In the genomic region with DNA sequence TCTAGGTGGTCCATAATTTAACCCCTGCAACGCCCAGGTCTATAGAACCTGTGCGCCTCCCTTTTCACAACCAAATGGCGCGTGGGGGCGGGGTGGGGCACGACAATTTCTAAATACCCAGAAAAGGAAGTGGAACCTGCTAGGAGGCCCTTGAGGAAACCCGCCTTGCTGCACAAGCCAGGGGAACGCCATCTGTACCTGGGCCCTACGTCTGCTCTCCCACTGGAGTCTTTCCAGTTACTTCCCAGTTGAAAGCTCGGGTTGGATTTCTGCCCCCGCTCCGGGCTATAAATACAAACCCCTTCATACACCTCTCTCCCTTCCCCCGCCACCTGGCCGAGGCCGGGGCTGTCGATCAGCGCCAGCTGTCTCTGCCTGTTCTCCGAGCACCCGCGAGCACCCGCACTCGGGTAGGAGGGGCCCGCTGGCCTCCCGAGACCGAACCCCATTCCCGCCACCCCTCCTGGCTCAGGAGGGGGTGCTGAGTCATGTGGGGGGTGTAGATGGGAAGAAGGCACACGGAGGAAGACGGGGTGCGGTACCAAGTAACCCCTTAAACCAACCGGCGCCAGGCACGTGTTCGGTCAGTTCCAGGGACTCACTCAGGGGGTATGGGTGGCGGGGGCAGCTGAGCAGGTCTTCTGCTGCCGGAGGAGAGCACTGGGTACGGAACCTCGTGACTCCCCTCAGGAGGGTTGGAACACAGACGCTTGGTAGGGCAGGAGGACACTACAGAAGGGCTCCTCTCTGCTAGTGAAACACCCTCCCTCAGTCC, we compare ENCODE assay signal across 8 mouse cellular contexts. TPM values are rescaled to one million over a fixed set of nuclear protein-coding genes. Genes with fewer than 3 reads are reported as not detected.
A peak's percentile ranks its signal among the peaks of the same experiment; 100 is the strongest.
DNase-seq lines count a peak whose midpoint lies in the region; ATAC-seq and TF ChIP-seq lines count a peak whose summit lies in the region.

No protein-coding gene starts in this region.

- peak overlapping the region; percentile 81 for H3K4me2 ChIP-seq in embryonic facial prominence, embryonic 11.5 days (ENCODE audit: low read depth, low read length)
- peak overlapping the region; percentile 99 for H3K4me2 ChIP-seq in limb, embryonic 14.5 days (replicated peaks; ENCODE audit: low read depth, low read length, severe bottlenecking)
- peak overlapping the region; percentile 97 for H3K4me2 ChIP-seq in midbrain, embryonic 14.5 days (ENCODE audit: low read length)

- no peaks in the 10 kb centered on the region for H3K9me3 ChIP-seq in embryonic facial prominence, embryonic 11.5 days (replicated peaks; ENCODE audit: control insufficient read depth, low read length)
- H3K9me3 ChIP-seq in limb, embryonic 14.5 days (ENCODE audit: control insufficient read depth, low read length) = no peaks in the 10 kb centered on the region
- H3K9me3 ChIP-seq in midbrain, embryonic 14.5 days (ENCODE audit: control insufficient read depth, low read length) = no peaks in the 10 kb centered on the region

- WGBS in embryonic facial prominence, embryonic 11.5 days = under 1% methylated on average over 38 of the region's 38 CpGs
- WGBS in kidney, adult 2 months = 1% methylated on average over 38 of the region's 38 CpGs
- WGBS in limb, embryonic 14.5 days = under 1% methylated on average over 37 of the region's 38 CpGs
- 2% methylated on average over 38 of the region's 38 CpGs for whole genome bisulfite sequencing in midbrain, embryonic 14.5 days

- H3K27me3 ChIP-seq in embryonic facial prominence, embryonic 11.5 days (ENCODE audit: control insufficient read depth, insufficient read depth, low read length) = peaks cover 34% of the 10 kb centered on the region
- H3K27me3 ChIP-seq in kidney, adult 2 months (replicated peaks; ENCODE audit: control insufficient read depth, insufficient read depth, low read length) = no peaks in the 10 kb centered on the region
- peaks cover 32% of the 10 kb centered on the region for H3K27me3 ChIP-seq in limb, embryonic 14.5 days (ENCODE audit: control insufficient read depth, insufficient read depth, low read length)
- peaks cover 46% of the 10 kb centered on the region for H3K27me3 ChIP-seq in midbrain, embryonic 14.5 days (ENCODE audit: control insufficient read depth, insufficient read depth, low read length)
- H3K27me3 ChIP-seq in splenic B cell, adult 2 months (ENCODE audit: control insufficient read depth, insufficient read depth, low read length, poor library complexity, severe bottlenecking) = no peaks in the 10 kb centered on the region

- H3K4me1 ChIP-seq in embryonic facial prominence, embryonic 11.5 days (ENCODE audit: control insufficient read depth, insufficient read depth, low read length) = peaks cover 3% of the 10 kb centered on the region
- peaks cover 28% of the 10 kb centered on the region for H3K4me1 ChIP-seq in kidney, adult 2 months (ENCODE audit: control insufficient read depth, insufficient read depth, low read length)
- H3K4me1 ChIP-seq in limb, embryonic 14.5 days (ENCODE audit: control insufficient read depth, insufficient read depth, low read length) = peaks cover 13% of the 10 kb centered on the region
- peaks cover 17% of the 10 kb centered on the region for H3K4me1 ChIP-seq in midbrain, embryonic 14.5 days (ENCODE audit: control insufficient read depth, insufficient read depth, low read length)

- peak; percentile 5 for TF ChIP-seq POLR2A in kidney, adult 2 months (IDR thresholded peaks at IDR 0.05; ENCODE audit: low read depth, low read length)
- no peak for TF ChIP-seq POLR2A in limb, embryonic 14.5 days (IDR thresholded peaks at IDR 0.05; ENCODE audit: borderline replicate concordance, extremely low read depth, insufficient read depth, insufficient read length)

- peak overlapping the region; percentile 41 for H3K4me3 ChIP-seq in embryonic facial prominence, embryonic 11.5 days (ENCODE audit: low read depth, low read length)
- peak overlapping the region; percentile 80 for H3K4me3 ChIP-seq in kidney, adult 2 months (ENCODE audit: insufficient read depth, low read depth, low read length)
- peak overlapping the region; percentile 53 for H3K4me3 ChIP-seq in limb, embryonic 14.5 days (replicated peaks; ENCODE audit: low read length)
- H3K4me3 ChIP-seq in midbrain, embryonic 14.5 days (replicated peaks; ENCODE audit: low read depth, low read length) = peak overlapping the region; percentile 52

- peak; percentile 20 for DNase-seq in ovary, postnatal 36 days (ENCODE audit: low spot score)
- DNase-seq in ovary, postnatal 10 days (ENCODE audit: low spot score) = no peak
- DNase-seq in embryonic facial prominence, embryonic 11.5 days (ENCODE audit: low spot score) = no peak
- DNase-seq in heart, adult 8-10 months (ENCODE audit: low spot score) = peak; percentile 71
- peak; percentile 48 for DNase-seq in kidney, adult 2 months
- peak; percentile 31 for DNase-seq in limb, embryonic 14.5 days (ENCODE audit: low spot score)
- DNase-seq in midbrain, embryonic 14.5 days = no peak
- DNase-seq in splenic B cell, adult 2 months (ENCODE audit: low read depth, low spot score) = peak; percentile 78

- H3K27ac ChIP-seq in embryonic facial prominence, embryonic 11.5 days (replicated peaks; ENCODE audit: low read depth, low read length) = no peak overlapping the region
- H3K27ac ChIP-seq in kidney, adult 2 months (ENCODE audit: insufficient read depth, low read depth, low read length) = peak overlapping the region; percentile 80
- no peak overlapping the region for H3K27ac ChIP-seq in limb, embryonic 14.5 days (replicated peaks; ENCODE audit: low read depth, low read length)
- no peak overlapping the region for H3K27ac ChIP-seq in midbrain, embryonic 14.5 days (replicated peaks; ENCODE audit: low read depth, low read length)

- 0 out of 2 replicates have a peak, but pooled peaks have one; percentile 15 for ATAC-seq in embryonic facial prominence, embryonic 11.5 days (replicated peaks; ENCODE audit: insufficient number of reproducible peaks, low FRiP score, low TSS enrichment, low read depth)
- peak; percentile 60 for ATAC-seq in limb, embryonic 14.5 days (ENCODE audit: low FRiP score, low read depth)
- peak; percentile 49; the same call in 1 of the 2 replicates for ATAC-seq in midbrain, embryonic 14.5 days (ENCODE audit: low FRiP score, low TSS enrichment)

- H3K9ac ChIP-seq in embryonic facial prominence, embryonic 11.5 days (replicated peaks; ENCODE audit: low read length) = 0 out of 2 replicates have a peak overlapping the region, but pooled peaks have one; percentile 2
- H3K9ac ChIP-seq in limb, embryonic 14.5 days (ENCODE audit: low read depth, low read length, severe bottlenecking) = peak overlapping the region; percentile 34
- peak overlapping the region; percentile 30; the same call in 1 of the 2 replicates for H3K9ac ChIP-seq in midbrain, embryonic 14.5 days (replicated peaks; ENCODE audit: low read length)

- TF ChIP-seq CTCF in kidney, adult 2 months (conservative IDR thresholded peaks at IDR 0.05; ENCODE audit: insufficient read depth, insufficient read length, low read depth, low read length) = no peak

- no peaks in the 10 kb centered on the region for H3K36me3 ChIP-seq in embryonic facial prominence, embryonic 11.5 days (replicated peaks; ENCODE audit: control insufficient read depth, insufficient read depth, low read depth, low read length)
- H3K36me3 ChIP-seq in kidney, adult 2 months (ENCODE audit: control insufficient read depth, insufficient read depth, low read length) = peaks cover 7% of the 10 kb centered on the region; the same call in 1 of the 2 replicates
- H3K36me3 ChIP-seq in limb, embryonic 14.5 days (ENCODE audit: control insufficient read depth, insufficient read depth, low read length) = peaks cover 24% of the 10 kb centered on the region
- peaks cover 20% of the 10 kb centered on the region for H3K36me3 ChIP-seq in midbrain, embryonic 14.5 days (ENCODE audit: control insufficient read depth, insufficient read depth, low read length)
- H3K36me3 ChIP-seq in splenic B cell, adult 2 months (ENCODE audit: control insufficient read depth, insufficient read depth, low read length, poor library complexity, severe bottlenecking) = peaks cover 11% of the 10 kb centered on the region

RNA-seq across cellular contexts. Expression of a gene that starts 1.3 kb away (rescaled TPM):
- polyA plus RNA-seq in embryonic facial prominence, embryonic 11.5 days (2014; fragmentation: Nextera tagmentation; extraction: Ambion mirVana) = 17.3 and 18.9 TPM in 2 replicates
- total RNA-seq in heart, adult 8-10 months (2022) = 1,000 to 10,000 TPM in 1 of 4 experiments, 100 to 1,000 TPM in 3; 786 to 1,317 (median 908) TPM
- polyA plus RNA-seq in kidney, adult 2 months (2012; rRNA removed) = 213 and 301 TPM in 2 replicates
- polyA plus RNA-seq in limb, embryonic 14.5 days (2012; rRNA removed) = 20.9 and 25.1 TPM in 2 replicates
- 38.5 and 55.9 TPM in 2 replicates for polyA plus RNA-seq in limb, embryonic 14.5 days (2014; fragmentation: Nextera tagmentation; extraction: Ambion mirVana)
- 4.2 and 6.4 TPM in 2 replicates for polyA plus RNA-seq in midbrain, embryonic 14.5 days (2014; fragmentation: Nextera tagmentation; extraction: Ambion mirVana)

RNA-seq across cellular contexts. Expression of a gene that starts 7.8 kb away (rescaled TPM):
- 117 and 123 TPM in 2 replicates for polyA plus RNA-seq in embryonic facial prominence, embryonic 11.5 days (2014; fragmentation: Nextera tagmentation; extraction: Ambion mirVana)
- 10 to 100 TPM; 29.3 to 44.0 (median 36.4) TPM for total RNA-seq in heart, adult 8-10 months (2022)
- 254 and 277 TPM in 2 replicates for polyA plus RNA-seq in kidney, adult 2 months (2012; rRNA removed)
- polyA plus RNA-seq in limb, embryonic 14.5 days (2012; rRNA removed) = 245 and 269 TPM in 2 replicates
- polyA plus RNA-seq in limb, embryonic 14.5 days (2014; fragmentation: Nextera tagmentation; extraction: Ambion mirVana) = 110 and 118 TPM in 2 replicates
- 120 and 144 TPM in 2 replicates for polyA plus RNA-seq in midbrain, embryonic 14.5 days (2014; fragmentation: Nextera tagmentation; extraction: Ambion mirVana)

RNA-seq across cellular contexts. Expression of a gene that starts 7.8 kb away (rescaled TPM):
- polyA plus RNA-seq in embryonic facial prominence, embryonic 11.5 days (2014; fragmentation: Nextera tagmentation; extraction: Ambion mirVana) = 14.1 and 15.0 TPM in 2 replicates
- 1 to 10 TPM; 1.1 to 4.1 (median 2.3) TPM for total RNA-seq in heart, adult 8-10 months (2022)
- polyA plus RNA-seq in kidney, adult 2 months (2012; rRNA removed) = 118 and 146 TPM in 2 replicates
- polyA plus RNA-seq in limb, embryonic 14.5 days (2012; rRNA removed) = 41.4 and 46.0 TPM in 2 replicates
- 17.7 and 18.2 TPM in 2 replicates for polyA plus RNA-seq in limb, embryonic 14.5 days (2014; fragmentation: Nextera tagmentation; extraction: Ambion mirVana)
- 14.2 and 24.2 TPM in 2 replicates for polyA plus RNA-seq in midbrain, embryonic 14.5 days (2014; fragmentation: Nextera tagmentation; extraction: Ambion mirVana)

RNA-seq across cellular contexts. Expression of a gene that starts 13.5 kb away (rescaled TPM):
- not detected in 2 replicates for polyA plus RNA-seq in embryonic facial prominence, embryonic 11.5 days (2014; fragmentation: Nextera tagmentation; extraction: Ambion mirVana)
- total RNA-seq in heart, adult 8-10 months (2022) = not detected
- not detected in 2 replicates for polyA plus RNA-seq in kidney, adult 2 months (2012; rRNA removed)
- polyA plus RNA-seq in limb, embryonic 14.5 days (2012; rRNA removed) = not detected in 2 replicates
- polyA plus RNA-seq in limb, embryonic 14.5 days (2014; fragmentation: Nextera tagmentation; extraction: Ambion mirVana) = not detected in 2 replicates
- not detected in 2 replicates for polyA plus RNA-seq in midbrain, embryonic 14.5 days (2014; fragmentation: Nextera tagmentation; extraction: Ambion mirVana)

RNA-seq across cellular contexts. Expression of a gene that starts 17.8 kb away (rescaled TPM):
- 13.8 and 17.2 TPM in 2 replicates for polyA plus RNA-seq in embryonic facial prominence, embryonic 11.5 days (2014; fragmentation: Nextera tagmentation; extraction: Ambion mirVana)
- total RNA-seq in heart, adult 8-10 months (2022) = 100 to 1,000 TPM; 102 to 135 (median 117) TPM
- 41.1 and 42.6 TPM in 2 replicates for polyA plus RNA-seq in kidney, adult 2 months (2012; rRNA removed)
- polyA plus RNA-seq in limb, embryonic 14.5 days (2012; rRNA removed) = 41.9 and 44.9 TPM in 2 replicates
- polyA plus RNA-seq in limb, embryonic 14.5 days (2014; fragmentation: Nextera tagmentation; extraction: Ambion mirVana) = 20.4 and 22.4 TPM in 2 replicates
- polyA plus RNA-seq in midbrain, embryonic 14.5 days (2014; fragmentation: Nextera tagmentation; extraction: Ambion mirVana) = 29.5 and 38.3 TPM in 2 replicates

Comparison
In these comparisons a context has a peak if more than half of its experiments do, and no peak if none do; other contexts are left out.
1. DNase-seq: peak in ovary, postnatal 36 days (single experiment), heart, adult 8-10 months (single experiment), kidney, adult 2 months (single experiment), limb, embryonic 14.5 days (single experiment) and splenic B cell, adult 2 months (single experiment); none in ovary, postnatal 10 days (single experiment), embryonic facial prominence, embryonic 11.5 days (single experiment) and midbrain, embryonic 14.5 days (single experiment).
2. Peak in every context shown above with its lines, with median percentiles within 50 percentile points of each other: ATAC-seq, H3K4me2 ChIP-seq, H3K4me3 ChIP-seq and H3K9ac ChIP-seq.